Mouse (Mus musculus) cerebellum, adult 2 months (tissue): Measurements from ENCODE around the gene Enox1.

Source experiments
- CTCF ChIP-seq: fragments of 200-500 bp; IDR thresholded peaks from 2 replicates; pipeline ENCODE4 v1.5.1; 2011; ENCODE audit warnings: low read depth, mild to moderate bottlenecking, control low read depth, low read length, moderate library complexity, borderline replicate concordance; ENCODE audit not compliant: insufficient read depth
- POLR2A ChIP-seq: fragments of 200-500 bp; IDR thresholded peaks from 2 replicates; pipeline ENCODE4 v1.6.1; 2011; ENCODE audit warnings: low read length, control low read depth, borderline replicate concordance; ENCODE audit not compliant: insufficient read depth

- TF ChIP-seq CTCF: no peak
- TF ChIP-seq POLR2A: no peak
Measured at GRCm38 (mm10) chr14:77716981-77717380, 560.4 kb downstream of the Enox1 start.
